Mouse (Mus musculus) forebrain, postnatal 0 days (tissue): ENCODE data around the gene Tap2. TPM values are rescaled to one million over a fixed set of nuclear protein-coding genes. Genes with fewer than 3 reads are reported as not detected.

Experiments
- ATAC-seq: fragments of 200-750 bp; cut with Nextera tagmentation; 2 replicates; pipeline ENCODE4 v1.8.0; 2017; ENCODE audit warnings: mild to moderate bottlenecking, moderate library complexity
- DNase-seq: peaks from one replicate; pipeline ENCODE4 v3.0.0-alpha.2; 2015
- H3K27ac ChIP-seq: fragments of 300-500 bp; sonication (generic); 2 replicates; pipeline ENCODE4 v1.5.1; 2014; ENCODE audit warnings: low read depth, mild to moderate bottlenecking, antibody characterized with exemption, low read length, moderate library complexity, mixed read lengths
- H3K27me3 ChIP-seq: fragments of 300-500 bp; sonication (generic); 2 replicates; pipeline ENCODE4 v1.6.1; 2014; ENCODE audit warnings: mild to moderate bottlenecking, low read length, mixed read lengths; ENCODE audit not compliant: insufficient read depth
- H3K36me3 ChIP-seq: fragments of 300-500 bp; sonication (generic); 2 replicates; pipeline ENCODE4 v1.6.1; 2014; ENCODE audit warnings: mild to moderate bottlenecking, moderate library complexity; ENCODE audit not compliant: insufficient read depth
- H3K4me1 ChIP-seq: fragments of 300-500 bp; sonication (generic); 2 replicates; pipeline ENCODE4 v1.6.1; 2014; ENCODE audit warnings: antibody characterized with exemption; ENCODE audit not compliant: insufficient read depth
- H3K4me2 ChIP-seq: fragments of 300-500 bp; sonication (generic); 2 replicates; pipeline ENCODE4 v1.6.1; 2014; ENCODE audit warnings: low read depth, mild to moderate bottlenecking, moderate library complexity
- H3K4me3 ChIP-seq: fragments of 300-500 bp; sonication (generic); 2 replicates; pipeline ENCODE4 v1.5.1; 2014; ENCODE audit warnings: low read depth, low read length, mixed read lengths
- H3K9ac ChIP-seq: fragments of 300-500 bp; sonication (generic); 2 replicates; pipeline ENCODE4 v1.6.1; 2014; ENCODE audit warnings: mild to moderate bottlenecking
- H3K9me3 ChIP-seq: fragments of 300-500 bp; sonication (generic); 2 replicates; pipeline ENCODE4 v1.6.1; 2016; ENCODE audit warnings: low read length
- CTCF ChIP-seq: sonication (generic); IDR thresholded peaks from 2 replicates; pipeline ENCODE4 v1.5.1; 2016; ENCODE audit warnings: antibody characterized with exemption, control low read depth, low read depth
- WGBS: fragments of 180-500 bp; shearing (Covaris S2); extraction: QIAGEN DNeasy Blood & Tissue Kit; methylation state at CpG from one replicate; pipeline ENCODE4 v1.1.7; 2014; 5-methylcytosine and 5-hydroxymethylcytosine counted together
- polyA plus RNA-seq: library from polyadenylated mRNA; unstranded; fragments of >200 nt; fragmentation: Nextera tagmentation; extraction: Ambion mirVana; gene quantifications from 2 replicates; pipeline ENCODE4 v1.2.1, GENCODE M21; 2015
- total RNA-seq: library from RNA; depleted of rRNA; stranded (reverse); fragments of >200 nt; gene quantifications from 2 replicates; pipeline ENCODE4 v1.2.3, GENCODE M21; 2014

Tap2 gene
- total and polyA plus RNA-seq, 2 experiments from 2014 or later, result 1.9 to 3.8 TPM

DNA sequence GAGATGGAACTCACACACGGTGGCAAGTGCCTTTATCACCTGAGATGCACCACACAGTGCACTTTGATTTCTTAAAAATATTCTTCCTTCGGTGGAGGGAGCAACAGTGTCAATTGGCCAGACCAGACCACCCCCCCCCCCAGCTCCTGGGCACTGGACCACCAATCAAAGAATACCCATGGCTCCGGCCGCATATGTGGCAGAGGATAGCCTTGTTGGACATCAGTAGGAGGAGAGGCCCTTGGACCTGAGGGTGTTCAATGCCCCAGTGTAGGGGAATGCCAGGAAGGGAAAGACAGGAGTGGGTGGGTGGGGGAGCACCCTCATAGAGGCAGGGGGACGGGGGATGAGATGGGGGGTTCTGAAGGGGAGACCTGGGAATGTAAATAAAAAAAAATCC lies 3.4 kb downstream of the Tap2 start:
- TF ChIP-seq CTCF, result no peak
- H3K27ac ChIP-seq, result no peak overlapping the region
- no peak for ATAC-seq
- no peak for DNase-seq
- H3K9ac ChIP-seq, result no peak overlapping the region
- no peaks in the 10 kb centered on the region for H3K4me1 ChIP-seq
- H3K4me3 ChIP-seq, result no peak overlapping the region
- peaks cover 11% of the 10 kb centered on the region; the same call in 1 of the 2 replicates for H3K27me3 ChIP-seq
- H3K36me3 ChIP-seq, result no peaks in the 10 kb centered on the region
- no peak overlapping the region for H3K4me2 ChIP-seq
- WGBS, result 87% methylated on average over 5 of the region's 5 CpGs
- H3K9me3 ChIP-seq, result no peaks in the 10 kb centered on the region

DNA sequence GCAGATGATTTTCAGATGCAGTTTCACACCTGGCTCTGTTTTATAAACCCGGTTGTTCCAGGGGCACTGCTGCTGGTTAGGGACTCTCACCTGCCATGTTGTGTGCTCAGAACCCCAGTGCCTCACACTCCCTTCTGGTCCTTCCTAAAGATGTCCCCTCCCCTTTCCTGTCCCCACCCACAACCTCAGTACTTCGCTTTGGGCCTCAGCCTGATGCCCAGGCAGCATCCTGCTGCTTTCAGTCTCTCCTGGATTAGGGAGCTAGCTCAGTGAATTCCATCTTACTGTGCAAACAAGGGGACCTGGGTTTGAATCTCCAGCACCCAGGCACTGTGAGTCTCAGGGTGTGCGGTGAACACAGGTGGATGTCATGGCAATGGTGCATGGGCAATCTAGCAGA lies 4.1 kb downstream of the Tap2 start:
- H3K36me3 ChIP-seq, result no peaks in the 10 kb centered on the region
- H3K4me2 ChIP-seq, result no peak overlapping the region
- no peak overlapping the region for H3K4me3 ChIP-seq
- WGBS, result 79% methylated on average over 3 of the region's 3 CpGs
- H3K27me3 ChIP-seq, result peaks cover 16% of the 10 kb centered on the region; the same call in 1 of the 2 replicates
- no peaks in the 10 kb centered on the region for H3K4me1 ChIP-seq
- H3K9me3 ChIP-seq, result no peaks in the 10 kb centered on the region
- no peak for ATAC-seq
- no peak overlapping the region for H3K9ac ChIP-seq
- DNase-seq, result no peak
- TF ChIP-seq CTCF, result no peak
- H3K27ac ChIP-seq, result no peak overlapping the region

GRCm38 (mm10) chr17:34207866-34208265 lies 4.5 kb downstream of the Tap2 start:
- TF ChIP-seq CTCF, result no peak
- Histone ChIP-seq H3K9ac (no peak overlapping the region), H3K27ac (no peak overlapping the region), H3K4me3 (no peak overlapping the region), H3K9me3 (no peaks in the 10 kb centered on the region), H3K36me3 (no peaks in the 10 kb centered on the region), H3K4me1 (no peaks in the 10 kb centered on the region), H3K4me2 (no peak overlapping the region), H3K27me3 (peaks cover 17% of the 10 kb centered on the region)
- no peak for DNase-seq
- 96% methylated on average over 9 of the region's 9 CpGs for WGBS
- no peak for ATAC-seq

- Histone ChIP-seq H3K4me2 (no peak overlapping the region), H3K9ac (no peak overlapping the region), H3K4me3 (no peak overlapping the region), H3K27ac (no peak overlapping the region), H3K9me3 (no peaks in the 10 kb centered on the region), H3K36me3 (no peaks in the 10 kb centered on the region), H3K4me1 (no peaks in the 10 kb centered on the region), H3K27me3 (peaks cover 21% of the 10 kb centered on the region)
- ATAC-seq (no peak), DNase-seq (no peak)
- WGBS, result 20% methylated on average over 10 of the region's 10 CpGs
- TF ChIP-seq CTCF, result no peak
Measured at GRCm38 (mm10) chr17:34208421-34208820, 5.1 kb downstream of the Tap2 start.

GRCm38 (mm10) chr17:34209680-34210079 lies 6.4 kb downstream of the Tap2 start:
- Histone ChIP-seq H3K9me3 (no peaks in the 10 kb centered on the region), H3K36me3 (no peaks in the 10 kb centered on the region), H3K4me2 (no peak overlapping the region), H3K27ac (no peak overlapping the region), H3K27me3 (peaks cover 26% of the 10 kb centered on the region), H3K4me3 (no peak overlapping the region), H3K9ac (no peak overlapping the region), H3K4me1 (no peaks in the 10 kb centered on the region)
- WGBS, result 35% methylated on average over 3 of the region's 3 CpGs
- TF ChIP-seq CTCF, result no peak; the same call in 1 of the 2 replicates
- ATAC-seq, result no peak
- DNase-seq, result no peak

DNA sequence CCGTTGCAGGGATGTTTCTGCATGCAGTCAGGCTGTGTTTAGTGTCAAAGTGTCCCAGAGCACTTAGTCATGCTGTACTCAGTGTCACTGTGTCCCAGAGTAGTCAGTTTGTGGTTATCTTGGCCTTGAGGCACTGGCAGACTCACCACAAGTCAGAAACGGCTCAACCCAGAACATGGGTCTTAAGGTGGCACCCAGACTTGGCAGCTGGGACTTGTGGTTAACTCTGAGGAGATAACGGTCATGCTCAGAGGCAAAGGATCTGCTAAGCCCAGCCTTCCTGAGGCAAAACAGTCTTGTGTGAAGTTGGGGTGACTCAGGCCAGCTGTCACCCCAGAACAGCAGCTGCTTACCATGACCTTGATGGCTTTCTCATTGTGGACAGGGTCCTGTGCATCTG lies 7.3 kb downstream of the Tap2 start:
- no peak for DNase-seq
- 82% methylated on average over 3 of the region's 3 CpGs for WGBS
- H3K27me3 ChIP-seq, result peaks cover 23% of the 10 kb centered on the region

DNA sequence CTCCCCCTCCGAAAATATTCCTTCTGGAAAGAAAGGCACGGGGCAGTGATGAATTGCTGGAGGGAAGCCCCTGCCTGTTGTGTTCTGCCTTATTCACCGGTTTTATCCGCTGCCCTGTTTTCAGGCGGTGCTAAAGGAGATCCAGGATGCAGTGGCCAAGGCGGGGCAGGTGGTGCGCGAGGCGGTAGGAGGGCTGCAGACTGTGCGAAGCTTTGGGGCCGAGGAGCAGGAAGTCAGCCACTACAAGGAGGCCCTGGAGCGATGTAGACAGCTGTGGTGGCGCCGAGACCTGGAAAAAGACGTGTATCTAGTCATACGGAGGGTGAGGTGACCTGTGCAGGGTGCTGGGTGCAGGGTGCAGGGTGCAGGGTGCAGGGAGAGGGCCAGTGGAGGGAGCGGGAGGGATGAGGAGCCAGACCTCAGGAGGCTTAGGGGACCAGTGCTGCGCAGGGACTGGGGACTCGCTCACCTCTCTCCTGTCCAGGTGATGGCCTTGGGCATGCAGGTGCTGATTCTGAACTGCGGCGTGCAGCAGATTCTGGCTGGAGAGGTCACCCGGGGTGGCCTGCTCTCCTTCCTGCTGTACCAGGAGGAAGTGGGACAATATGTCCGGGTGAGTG lies 8.5 kb downstream of the Tap2 start:
- H3K9me3 ChIP-seq, result no peaks in the 10 kb centered on the region
- no peaks in the 10 kb centered on the region for H3K4me1 ChIP-seq
- DNase-seq (no peak), ATAC-seq (no peak)
- H3K36me3 ChIP-seq, result no peaks in the 10 kb centered on the region
- H3K9ac ChIP-seq, result no peak overlapping the region
- no peak overlapping the region for H3K4me3 ChIP-seq
- TF ChIP-seq CTCF, result no peak
- 13% methylated on average over 23 of the region's 23 CpGs for WGBS
- no peak overlapping the region for H3K4me2 ChIP-seq
- H3K27me3 ChIP-seq, result peaks cover 22% of the 10 kb centered on the region
- no peak overlapping the region for H3K27ac ChIP-seq

More for the DNA sequence above, 7.3 kb downstream of the Tap2 start:
- Histone ChIP-seq H3K9ac (no peak overlapping the region), H3K4me3 (no peak overlapping the region), H3K27ac (no peak overlapping the region), H3K36me3 (no peaks in the 10 kb centered on the region), H3K4me2 (no peak overlapping the region), H3K4me1 (no peaks in the 10 kb centered on the region), H3K9me3 (no peaks in the 10 kb centered on the region)
- TF ChIP-seq CTCF, result no peak
- ATAC-seq, result no peak

- Histone ChIP-seq H3K4me1 (no peaks in the 10 kb centered on the region), H3K4me2 (no peak overlapping the region), H3K4me3 (no peak overlapping the region)
Measured at GRCm38 (mm10) chr17:34213936-34214335, 10.6 kb downstream of the Tap2 start.

More at GRCm38 (mm10) chr17:34213936-34214335, 10.6 kb downstream of the Tap2 start:
- Histone ChIP-seq H3K9ac (no peak overlapping the region), H3K36me3 (no peaks in the 10 kb centered on the region), H3K9me3 (no peaks in the 10 kb centered on the region), H3K27me3 (peaks cover 22% of the 10 kb centered on the region), H3K27ac (no peak overlapping the region)
- 39% methylated on average over 21 of the region's 21 CpGs for WGBS
- no peak for ATAC-seq
- DNase-seq, result no peak
- no peak for TF ChIP-seq CTCF
